7 mouse cellular contexts compared by ENCODE assay signal in the genomic region with DNA sequence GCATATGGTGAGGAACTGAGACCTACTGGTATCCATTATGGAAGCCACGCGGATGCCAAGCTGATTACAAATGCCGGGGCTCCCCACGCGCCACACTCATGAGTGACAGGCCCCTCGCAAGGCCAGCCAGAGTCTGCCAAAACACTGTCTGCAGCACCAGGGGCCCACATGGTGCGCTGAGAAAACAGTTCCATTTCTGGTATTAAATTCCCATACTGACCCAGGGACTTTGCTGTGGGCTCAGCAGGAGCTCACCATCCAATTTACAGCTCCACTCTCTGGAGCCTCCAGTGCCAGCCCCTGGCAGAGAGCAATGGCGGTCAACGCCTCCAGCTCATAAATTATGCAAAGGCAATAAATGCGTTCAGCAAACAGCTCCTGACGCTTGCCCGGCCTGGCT.
DNase-seq lines count a peak whose midpoint lies in the region; ATAC-seq lines count a peak whose summit lies in the region.

No protein-coding gene starts in this region.

- H3K4me3 ChIP-seq in hindbrain, embryonic 10.5 days, result no peak overlapping the region
- H3K4me3 ChIP-seq in limb, embryonic 15.5 days, result no peak overlapping the region

- H3K36me3 ChIP-seq in hindbrain, embryonic 10.5 days, result no peaks in the 10 kb centered on the region
- no peaks in the 10 kb centered on the region for H3K36me3 ChIP-seq in limb, embryonic 15.5 days

- H3K27ac ChIP-seq in hindbrain, embryonic 10.5 days, result no peak overlapping the region
- 0 out of 2 replicates have a peak overlapping the region, but pooled peaks have one; percentile 3 for H3K27ac ChIP-seq in limb, embryonic 15.5 days

- H3K9me3 ChIP-seq in hindbrain, embryonic 10.5 days, result 0 out of 2 replicates have a peak, but pooled peaks cover 4% of the 10 kb centered on the region
- H3K9me3 ChIP-seq in limb, embryonic 15.5 days, result no peaks in the 10 kb centered on the region

- ATAC-seq in limb, embryonic 15.5 days (ENCODE audit: insufficient number of reproducible peaks, low FRiP score, low TSS enrichment, low read depth), result peak; percentile 64

- peaks cover 34% of the 10 kb centered on the region for H3K4me1 ChIP-seq in hindbrain, embryonic 10.5 days (replicated peaks)
- peaks cover 23% of the 10 kb centered on the region for H3K4me1 ChIP-seq in limb, embryonic 15.5 days

- peak overlapping the region; percentile 27; the same call in 1 of the 2 replicates for H3K4me2 ChIP-seq in limb, embryonic 15.5 days

- 35% methylated on average over 12 of the region's 12 CpGs for WGBS in hindbrain, embryonic 10.5 days
- WGBS in limb, embryonic 15.5 days, result 28% methylated on average over 12 of the region's 12 CpGs

- no peak overlapping the region for H3K9ac ChIP-seq in limb, embryonic 15.5 days

- peaks cover 14% of the 10 kb centered on the region for H3K27me3 ChIP-seq in hindbrain, embryonic 10.5 days (ENCODE audit: insufficient read depth, poor library complexity, severe bottlenecking)
- no peaks in the 10 kb centered on the region for H3K27me3 ChIP-seq in limb, embryonic 15.5 days

- DNase-seq in brain, embryonic 18.5 days (ENCODE audit: low read depth, low spot score), result peak; percentile 65
- peak; percentile 97 for DNase-seq in cerebellum, adult 9-10 months
- peak; percentile 43 for DNase-seq in hindbrain, embryonic 10.5 days (ENCODE audit: low spot score)
- no peak for DNase-seq in lung, postnatal 10 days
- no peak for DNase-seq in left cerebral cortex, adult 9 months (ENCODE audit: low spot score in 2 of 2)
- no peak for DNase-seq in ovary, postnatal 14 days (ENCODE audit: low spot score)

Comparison
In these comparisons a context has a peak if more than half of its experiments do, and no peak if none do; other contexts are left out.
1. DNase-seq: peak in brain, embryonic 18.5 days (single experiment), cerebellum, adult 9-10 months (single experiment) and hindbrain, embryonic 10.5 days (single experiment); none in lung, postnatal 10 days (single experiment), left cerebral cortex, adult 9 months (0 of 2) and ovary, postnatal 14 days (single experiment).